Mouse (Mus musculus): Measurements from ENCODE around the gene Syn2. TPM values are rescaled to one million over a fixed set of nuclear protein-coding genes. Genes with fewer than 3 reads are reported as not detected.
A peak's percentile ranks its signal among the peaks of the same experiment; 100 is the strongest.

Syn2 gene
- polyA plus RNA-seq, 1 experiment from 2014 or later = 23.3 TPM

GRCm38 (mm10) chr6:115286441-115286840 is 151.7 kb downstream of the Syn2 start:
- ATAC-seq = no peak
- 90% methylated on average over 6 of the region's 6 CpGs for WGBS

GRCm38 (mm10) chr6:115288223-115288622 is 153.5 kb downstream of the Syn2 start:
- Histone ChIP-seq H3K27me3 (replicated peaks; ENCODE audit: control insufficient read depth, insufficient read depth, low read length) (no peaks in the 10 kb centered on the region), H3K9me3 (replicated peaks; ENCODE audit: control insufficient read depth, low read length) (no peaks in the 10 kb centered on the region), H3K27ac (ENCODE audit: low read depth, low read length) (no peak overlapping the region), H3K4me3 (ENCODE audit: low read depth, low read length) (no peak overlapping the region), H3K36me3 (ENCODE audit: control insufficient read depth, insufficient read depth, low read length) (no peaks in the 10 kb centered on the region), H3K4me2 (ENCODE audit: low read length) (no peak overlapping the region), H3K4me1 (ENCODE audit: control insufficient read depth, insufficient read depth, low read length) (no peaks in the 10 kb centered on the region), H3K9ac (ENCODE audit: low read length) (no peak overlapping the region)
- DNase-seq (ENCODE audit: low spot score) (no peak), ATAC-seq (no peak)
- 91% methylated on average over 3 of the region's 3 CpGs for WGBS

More at GRCm38 (mm10) chr6:115286441-115286840, 151.7 kb downstream of the Syn2 start:
- DNase-seq (ENCODE audit: low spot score) = no peak
- Histone ChIP-seq H3K4me2 (ENCODE audit: low read length) (no peak overlapping the region), H3K9me3 (replicated peaks; ENCODE audit: control insufficient read depth, low read length) (no peaks in the 10 kb centered on the region), H3K4me3 (ENCODE audit: low read depth, low read length) (no peak overlapping the region), H3K4me1 (ENCODE audit: control insufficient read depth, insufficient read depth, low read length) (no peaks in the 10 kb centered on the region), H3K27me3 (replicated peaks; ENCODE audit: control insufficient read depth, insufficient read depth, low read length) (no peaks in the 10 kb centered on the region), H3K27ac (ENCODE audit: low read depth, low read length) (no peak overlapping the region), H3K9ac (ENCODE audit: low read length) (no peak overlapping the region), H3K36me3 (ENCODE audit: control insufficient read depth, insufficient read depth, low read length) (no peaks in the 10 kb centered on the region)

- Histone ChIP-seq H3K9me3 (replicated peaks; ENCODE audit: control insufficient read depth, low read length) (no peaks in the 10 kb centered on the region), H3K4me2 (ENCODE audit: low read length) (no peak overlapping the region), H3K27ac (ENCODE audit: low read depth, low read length) (no peak overlapping the region), H3K27me3 (replicated peaks; ENCODE audit: control insufficient read depth, insufficient read depth, low read length) (no peaks in the 10 kb centered on the region), H3K36me3 (ENCODE audit: control insufficient read depth, insufficient read depth, low read length) (no peaks in the 10 kb centered on the region), H3K4me1 (ENCODE audit: control insufficient read depth, insufficient read depth, low read length) (no peaks in the 10 kb centered on the region), H3K9ac (ENCODE audit: low read length) (no peak overlapping the region), H3K4me3 (ENCODE audit: low read depth, low read length) (no peak overlapping the region)
- DNase-seq (ENCODE audit: low spot score) (no peak), ATAC-seq (no peak)
- 81% methylated on average over 5 of the region's 5 CpGs for WGBS
Observed at GRCm38 (mm10) chr6:115290561-115290960, 155.9 kb downstream of the Syn2 start.

GRCm38 (mm10) chr6:115291068-115291467 is 156.4 kb downstream of the Syn2 start:
- H3K4me1 ChIP-seq (ENCODE audit: control insufficient read depth, insufficient read depth, low read length) = no peaks in the 10 kb centered on the region
- WGBS = 92% methylated on average over 2 of the region's 2 CpGs
- no peaks in the 10 kb centered on the region for H3K36me3 ChIP-seq (ENCODE audit: control insufficient read depth, insufficient read depth, low read length)
- no peaks in the 10 kb centered on the region for H3K27me3 ChIP-seq (replicated peaks; ENCODE audit: control insufficient read depth, insufficient read depth, low read length)
- H3K27ac ChIP-seq (ENCODE audit: low read depth, low read length) = no peak overlapping the region
- H3K4me3 ChIP-seq (ENCODE audit: low read depth, low read length) = no peak overlapping the region
- ATAC-seq (no peak), DNase-seq (ENCODE audit: low spot score) (no peak)
- no peak overlapping the region for H3K9ac ChIP-seq (ENCODE audit: low read length)
- H3K4me2 ChIP-seq (ENCODE audit: low read length) = no peak overlapping the region
- H3K9me3 ChIP-seq (replicated peaks; ENCODE audit: control insufficient read depth, low read length) = no peaks in the 10 kb centered on the region

- Histone ChIP-seq H3K4me2 (ENCODE audit: low read length) (no peak overlapping the region), H3K9ac (ENCODE audit: low read length) (no peak overlapping the region), H3K9me3 (replicated peaks; ENCODE audit: control insufficient read depth, low read length) (no peaks in the 10 kb centered on the region), H3K36me3 (ENCODE audit: control insufficient read depth, insufficient read depth, low read length) (no peaks in the 10 kb centered on the region), H3K27me3 (replicated peaks; ENCODE audit: control insufficient read depth, insufficient read depth, low read length) (no peaks in the 10 kb centered on the region), H3K4me3 (ENCODE audit: low read depth, low read length) (no peak overlapping the region), H3K27ac (ENCODE audit: low read depth, low read length) (no peak overlapping the region), H3K4me1 (ENCODE audit: control insufficient read depth, insufficient read depth, low read length) (no peaks in the 10 kb centered on the region)
- DNase-seq (ENCODE audit: low spot score) = no peak
- ATAC-seq = no peak
- 87% methylated on average over 6 of the region's 6 CpGs for WGBS
Observed at GRCm38 (mm10) chr6:115291823-115292222, 157.1 kb downstream of the Syn2 start.

GRCm38 (mm10) chr6:115292621-115293020 is 157.9 kb downstream of the Syn2 start:
- DNase-seq (ENCODE audit: low spot score) = no peak
- Histone ChIP-seq H3K4me2 (ENCODE audit: low read length) (no peak overlapping the region), H3K4me1 (ENCODE audit: control insufficient read depth, insufficient read depth, low read length) (no peaks in the 10 kb centered on the region), H3K9me3 (replicated peaks; ENCODE audit: control insufficient read depth, low read length) (no peaks in the 10 kb centered on the region), H3K9ac (ENCODE audit: low read length) (no peak overlapping the region), H3K36me3 (ENCODE audit: control insufficient read depth, insufficient read depth, low read length) (no peaks in the 10 kb centered on the region), H3K27ac (ENCODE audit: low read depth, low read length) (no peak overlapping the region), H3K4me3 (ENCODE audit: low read depth, low read length) (no peak overlapping the region), H3K27me3 (replicated peaks; ENCODE audit: control insufficient read depth, insufficient read depth, low read length) (no peaks in the 10 kb centered on the region)
- 52% methylated on average over 6 of the region's 6 CpGs for WGBS
- no peak for ATAC-seq

GRCm38 (mm10) chr6:115293877-115294276 is 159.2 kb downstream of the Syn2 start:
- H3K27ac ChIP-seq (ENCODE audit: low read depth, low read length) = no peak overlapping the region
- 69% methylated on average over 2 of the region's 2 CpGs for WGBS
- no peak for ATAC-seq
- H3K9ac ChIP-seq (ENCODE audit: low read length) = no peak overlapping the region
- H3K36me3 ChIP-seq (ENCODE audit: control insufficient read depth, insufficient read depth, low read length) = no peaks in the 10 kb centered on the region
- no peaks in the 10 kb centered on the region for H3K27me3 ChIP-seq (replicated peaks; ENCODE audit: control insufficient read depth, insufficient read depth, low read length)
- DNase-seq (ENCODE audit: low spot score) = no peak
- no peak overlapping the region for H3K4me3 ChIP-seq (ENCODE audit: low read depth, low read length)
- H3K9me3 ChIP-seq (replicated peaks; ENCODE audit: control insufficient read depth, low read length) = no peaks in the 10 kb centered on the region
- H3K4me1 ChIP-seq (ENCODE audit: control insufficient read depth, insufficient read depth, low read length) = no peaks in the 10 kb centered on the region
- H3K4me2 ChIP-seq (ENCODE audit: low read length) = no peak overlapping the region

- H3K4me2 ChIP-seq (ENCODE audit: low read length) = no peak overlapping the region
- ATAC-seq = no peak
Observed at GRCm38 (mm10) chr6:115307134-115307533, 172.4 kb downstream of the Syn2 start.

GRCm38 (mm10) chr6:115312780-115313179 is 178.1 kb downstream of the Syn2 start:
- Histone ChIP-seq H3K9ac (ENCODE audit: low read length) (0 out of 2 replicates have a peak overlapping the region, but pooled peaks have one; percentile 33), H3K4me1 (ENCODE audit: control insufficient read depth, insufficient read depth, low read length) (no peaks in the 10 kb centered on the region), H3K27ac (ENCODE audit: low read depth, low read length) (no peak overlapping the region), H3K4me3 (ENCODE audit: low read depth, low read length) (peak overlapping the region; percentile 11; the same call in 1 of the 2 replicates), H3K36me3 (ENCODE audit: control insufficient read depth, insufficient read depth, low read length) (no peaks in the 10 kb centered on the region), H3K9me3 (replicated peaks; ENCODE audit: control insufficient read depth, low read length) (no peaks in the 10 kb centered on the region), H3K27me3 (replicated peaks; ENCODE audit: control insufficient read depth, insufficient read depth, low read length) (no peaks in the 10 kb centered on the region), H3K4me2 (ENCODE audit: low read length) (peak overlapping the region; percentile 22)
- no peak for ATAC-seq
- WGBS = 71% methylated on average over 12 of the region's 12 CpGs
- peak; percentile 41 for DNase-seq (ENCODE audit: low spot score)

More at GRCm38 (mm10) chr6:115307134-115307533, 172.4 kb downstream of the Syn2 start:
- 76% methylated on average over 2 of the region's 2 CpGs for WGBS
- no peak overlapping the region for H3K9ac ChIP-seq (ENCODE audit: low read length)
- H3K36me3 ChIP-seq (ENCODE audit: control insufficient read depth, insufficient read depth, low read length) = no peaks in the 10 kb centered on the region
- H3K4me1 ChIP-seq (ENCODE audit: control insufficient read depth, insufficient read depth, low read length) = no peaks in the 10 kb centered on the region
- no peak overlapping the region for H3K4me3 ChIP-seq (ENCODE audit: low read depth, low read length)
- H3K9me3 ChIP-seq (replicated peaks; ENCODE audit: control insufficient read depth, low read length) = no peaks in the 10 kb centered on the region
- no peak for DNase-seq (ENCODE audit: low spot score)
- H3K27ac ChIP-seq (ENCODE audit: low read depth, low read length) = no peak overlapping the region
- H3K27me3 ChIP-seq (replicated peaks; ENCODE audit: control insufficient read depth, insufficient read depth, low read length) = no peaks in the 10 kb centered on the region
